Comparison of ENCODE assay signal across 19 mouse cellular contexts in genomic region chr6:37282659-37283058, GRCm38 (mm10). TPM values are rescaled to one million over a fixed set of nuclear protein-coding genes. Genes with fewer than 3 reads are reported as not detected.
DNase-seq lines count a peak whose midpoint lies in the region; ATAC-seq and TF ChIP-seq lines count a peak whose summit lies in the region.
"Had no signal": no experiment of that assay in that cellular context is flagged by ENCODE, and none has a peak within 500 bp of the region (broad histone marks: within the 10 kb centered on the region; RNA-seq: fewer than 3 reads in every experiment).

No protein-coding gene starts in this region.

- whole genome bisulfite sequencing in heart, embryonic 11.5 days (ENCODE audit: insufficient replicate concordance): 21% methylated on average over 1 of the region's 1 CpGs
- WGBS in heart, adult 2 months: 17% methylated on average over 1 of the region's 1 CpGs
- whole genome bisulfite sequencing in midbrain, embryonic 11.5 days: 75% methylated on average over 1 of the region's 1 CpGs
- WGBS in midbrain, postnatal 0 days: 39% methylated on average over 1 of the region's 1 CpGs

- TF ChIP-seq EP300 in heart, adult 2 months (IDR thresholded peaks at IDR 0.05; ENCODE audit: insufficient read depth, low read depth, low read length): no peak

- TF ChIP-seq CTCF in heart, adult 2 months (IDR thresholded peaks at IDR 0.05): no peak
- TF ChIP-seq CTCF in midbrain, postnatal 0 days (IDR thresholded peaks at IDR 0.05): no peak

- H3K9ac ChIP-seq in heart, embryonic 11.5 days (ENCODE audit: low read depth, low read length): no peak overlapping the region
- H3K9ac ChIP-seq in heart, adult 2 months (ENCODE audit: low read depth, low read length): no peak overlapping the region
- H3K9ac ChIP-seq in midbrain, embryonic 11.5 days (ENCODE audit: low read length): no peak overlapping the region
- H3K9ac ChIP-seq in midbrain, postnatal 0 days (replicated peaks; ENCODE audit: low read length, poor library complexity, severe bottlenecking): no peak overlapping the region
- H3K9ac ChIP-seq: embryonic facial prominence, embryonic 12.5 days; forebrain, embryonic 12.5 days; hindbrain, embryonic 14.5 days; intestine, embryonic 15.5 days had no signal

- H3K79me2 ChIP-seq in heart, adult 2 months (replicated peaks; ENCODE audit: control insufficient read depth, insufficient read depth, low read length): no peaks in the 10 kb centered on the region
- no peaks in the 10 kb centered on the region for H3K79me2 ChIP-seq in myocyte (ENCODE audit: control insufficient read depth, insufficient read depth)

- peak overlapping the region; percentile 25; the same call in 1 of the 2 replicates for H3K27ac ChIP-seq in heart, embryonic 11.5 days (ENCODE audit: low read depth, low read length)
- no peak overlapping the region for H3K27ac ChIP-seq in heart, adult 2 months
- H3K27ac ChIP-seq in midbrain, embryonic 11.5 days (ENCODE audit: low read depth, low read length): no peak overlapping the region
- H3K27ac ChIP-seq in midbrain, postnatal 0 days (ENCODE audit: low read depth, low read length): no peak overlapping the region
- H3K27ac ChIP-seq: embryonic facial prominence, embryonic 12.5 days; forebrain, embryonic 12.5 days; gastrocnemius, adult 2 months; hindbrain, embryonic 10.5 days; hindbrain, embryonic 14.5 days; intestine, embryonic 15.5 days had no signal

- TF ChIP-seq POLR2A in heart, adult 2 months (IDR thresholded peaks at IDR 0.05; ENCODE audit: insufficient read depth, low read depth, low read length): no peak
- TF ChIP-seq POLR2A in myocyte (IDR thresholded peaks at IDR 0.05; ENCODE audit: insufficient read length, low read depth): no peak

- H3K4me3 ChIP-seq in heart, embryonic 11.5 days (ENCODE audit: low read depth, low read length): no peak overlapping the region
- H3K4me3 ChIP-seq in heart, adult 2 months: no peak overlapping the region
- H3K4me3 ChIP-seq in midbrain, embryonic 11.5 days (ENCODE audit: low read depth, low read length): no peak overlapping the region
- H3K4me3 ChIP-seq in midbrain, postnatal 0 days (ENCODE audit: low read depth, low read length): no peak overlapping the region
- H3K4me3 ChIP-seq in myocyte: no peak overlapping the region
- H3K4me3 ChIP-seq: embryonic facial prominence, embryonic 12.5 days; forebrain, embryonic 12.5 days; gastrocnemius, adult 2 months; hindbrain, embryonic 10.5 days; intestine, embryonic 15.5 days had no signal

- no peak overlapping the region for H3ac ChIP-seq in myocyte (ENCODE audit: control insufficient read depth, insufficient read length)

- H3K36me3 ChIP-seq in heart, embryonic 11.5 days (ENCODE audit: control insufficient read depth, insufficient read depth, low read length): no peaks in the 10 kb centered on the region
- no peaks in the 10 kb centered on the region for H3K36me3 ChIP-seq in heart, adult 2 months (ENCODE audit: control insufficient read depth, insufficient read depth, low read length)
- H3K36me3 ChIP-seq in midbrain, embryonic 11.5 days (ENCODE audit: control insufficient read depth, insufficient read depth, low read length): no peaks in the 10 kb centered on the region
- peaks cover 3% of the 10 kb centered on the region; the same call in 1 of the 2 replicates for H3K36me3 ChIP-seq in midbrain, postnatal 0 days (ENCODE audit: insufficient read depth, low read length)
- no peaks in the 10 kb centered on the region for H3K36me3 ChIP-seq in myocyte (ENCODE audit: control insufficient read depth, insufficient read depth)
- H3K36me3 ChIP-seq: embryonic facial prominence, embryonic 12.5 days; forebrain, embryonic 12.5 days; hindbrain, embryonic 10.5 days; intestine, embryonic 15.5 days had no signal

- H3K9me3 ChIP-seq in heart, embryonic 11.5 days (replicated peaks; ENCODE audit: control insufficient read depth, low read length): no peaks in the 10 kb centered on the region
- no peaks in the 10 kb centered on the region for H3K9me3 ChIP-seq in midbrain, embryonic 11.5 days (ENCODE audit: control insufficient read depth, low read length)
- no peaks in the 10 kb centered on the region for H3K9me3 ChIP-seq in midbrain, postnatal 0 days (ENCODE audit: low read length)
- H3K9me3 ChIP-seq: embryonic facial prominence, embryonic 12.5 days; forebrain, embryonic 12.5 days; hindbrain, embryonic 10.5 days; intestine, embryonic 15.5 days had no signal

- intact Hi-C loops in heart, adult 2 months (cut with DNase I): no loop called here

- peaks cover 22% of the 10 kb centered on the region for H3K4me1 ChIP-seq in heart, embryonic 11.5 days (ENCODE audit: control insufficient read depth, insufficient read depth, low read length)
- no peaks in the 10 kb centered on the region; the same call in 1 of the 2 replicates for H3K4me1 ChIP-seq in heart, adult 2 months (ENCODE audit: control insufficient read depth, insufficient read depth, low read length)
- H3K4me1 ChIP-seq in midbrain, embryonic 11.5 days (ENCODE audit: control insufficient read depth, insufficient read depth, low read length): no peaks in the 10 kb centered on the region
- no peaks in the 10 kb centered on the region for H3K4me1 ChIP-seq in midbrain, postnatal 0 days (ENCODE audit: insufficient read depth, low read length)
- H3K4me1 ChIP-seq: embryonic facial prominence, embryonic 12.5 days; forebrain, embryonic 12.5 days; hindbrain, embryonic 10.5 days; intestine, embryonic 15.5 days had no signal

- H3K4me2 ChIP-seq in heart, embryonic 11.5 days: no peak overlapping the region
- H3K4me2 ChIP-seq in midbrain, embryonic 11.5 days: no peak overlapping the region
- H3K4me2 ChIP-seq in midbrain, postnatal 0 days (ENCODE audit: low read depth, low read length, poor library complexity, severe bottlenecking): no peak overlapping the region
- peak overlapping the region; percentile 20 for H3K4me2 ChIP-seq in myocyte (ENCODE audit: low read depth)
- H3K4me2 ChIP-seq: embryonic facial prominence, embryonic 12.5 days; forebrain, embryonic 12.5 days; hindbrain, embryonic 14.5 days; intestine, embryonic 15.5 days had no signal

- DNase-seq in heart, adult 2 months: no peak
- DNase-seq in midbrain, embryonic 11.5 days (ENCODE audit: low spot score, missing footprints): peak; percentile 54
- DNase-seq in midbrain, postnatal 0 days (ENCODE audit: low spot score): no peak
- no peak for DNase-seq in thymus, postnatal 10 days (ENCODE audit: low spot score in 2 of 2)
- DNase-seq: cerebellum, adult 11 months; cerebellum, adult 8-10 months; cerebellum, postnatal 25 days; gastrocnemius, adult 2 months; gastrocnemius, postnatal 25 days; kidney, adult 18-20 months had no signal

- ATAC-seq in heart, embryonic 11.5 days (replicated peaks; ENCODE audit: insufficient number of reproducible peaks, low FRiP score, low TSS enrichment): no peak
- ATAC-seq in midbrain, embryonic 11.5 days (ENCODE audit: low FRiP score): no peak
- no peak for ATAC-seq in midbrain, postnatal 0 days (ENCODE audit: low FRiP score)
- ATAC-seq: forebrain, embryonic 16.5 days; intestine, embryonic 15.5 days had no signal

- H3K27me3 ChIP-seq in heart, embryonic 11.5 days (ENCODE audit: control insufficient read depth, insufficient read depth, low read length): no peaks in the 10 kb centered on the region
- H3K27me3 ChIP-seq in heart, adult 2 months (ENCODE audit: control insufficient read depth, insufficient read depth, low read length): no peaks in the 10 kb centered on the region
- H3K27me3 ChIP-seq in midbrain, embryonic 11.5 days (ENCODE audit: control insufficient read depth, insufficient read depth, low read length): no peaks in the 10 kb centered on the region
- H3K27me3 ChIP-seq in midbrain, postnatal 0 days (ENCODE audit: insufficient read depth, low read length): no peaks in the 10 kb centered on the region
- no peaks in the 10 kb centered on the region for H3K27me3 ChIP-seq in myocyte (ENCODE audit: control insufficient read depth, insufficient read depth, insufficient read length)
- H3K27me3 ChIP-seq: embryonic facial prominence, embryonic 12.5 days; forebrain, embryonic 12.5 days; intestine, embryonic 15.5 days had no signal

TF ChIP-seq in myocyte, 11 proteins besides CTCF, POLR2A, EP300 and RAD21:
- no peak for TF ChIP-seq SRF (IDR thresholded peaks at IDR 0.05; ENCODE audit: control insufficient read depth, insufficient read length, low read depth)
- no peak for TF ChIP-seq MYOG (IDR thresholded peaks at IDR 0.05; ENCODE audit: control insufficient read depth in 1 of 3, insufficient read depth in 1 of 3, insufficient read length in 2 of 3, low read depth in 2 of 3)
- no peak for TF ChIP-seq TCF3 (IDR thresholded peaks at IDR 0.05; ENCODE audit: insufficient read length, low read depth)
- no peak for TF ChIP-seq CEBPB (IDR thresholded peaks at IDR 0.05; ENCODE audit: insufficient read depth, poor library complexity, severe bottlenecking)
- TF ChIP-seq MAX (IDR thresholded peaks at IDR 0.05; ENCODE audit: low read depth): no peak
- no peak for TF ChIP-seq TCF12 (IDR thresholded peaks at IDR 0.05; ENCODE audit: insufficient read depth, poor library complexity, severe bottlenecking)
- TF ChIP-seq POLR2AphosphoS2 (IDR thresholded peaks at IDR 0.05; ENCODE audit: insufficient read length, low read depth): no peak

RNA-seq across cellular contexts. Expression of gene Dgki, which starts 17.3 kb away (rescaled TPM):
- 1.0 and 1.1 TPM in 2 replicates for polyA plus RNA-seq in heart, embryonic 11.5 days (2014; fragmentation: Nextera tagmentation; extraction: Ambion mirVana)
- total RNA-seq in heart, adult 2 months (2021): under 1 TPM; 0.08 to 0.18 TPM
- polyA plus RNA-seq in heart, adult 2 months (2012; rRNA removed): 0.04 and 0.15 TPM in 2 replicates
- 2.1 TPM in 2 replicates for polyA plus RNA-seq in midbrain, embryonic 11.5 days (2014; fragmentation: Nextera tagmentation; extraction: Ambion mirVana)
- 26.9 and 32.4 TPM in 2 replicates for total RNA-seq in midbrain, postnatal 0 days (2014; rRNA removed)
- polyA plus RNA-seq in midbrain, postnatal 0 days (2015; fragmentation: Nextera tagmentation; extraction: Ambion mirVana): 3.3 and 4.6 TPM in 2 replicates
- 0.02 TPM for polyA plus RNA-seq in myocyte (2012; fragmentation: generic; extraction: Trizol)
- total RNA-seq: granulocyte monocyte progenitor cell, adult 5-6 weeks had no signal
